Mouse (Mus musculus) thymus, adult 2 months (tissue): ENCODE data around the gene 4930455H04Rik. TPM values are rescaled to one million over a fixed set of nuclear protein-coding genes. Genes with fewer than 3 reads are reported as not detected.

Experiments
- DNase-seq: peaks from one replicate; pipeline ENCODE4 v3.0.0; 2021
- H3K27ac ChIP-seq: fragments of 200-500 bp; 2 replicates; pipeline ENCODE4 v1.5.1; 2012; ENCODE audit warnings: low read length, control low read depth; ENCODE audit not compliant: control insufficient read depth, insufficient read depth
- H3K27me3 ChIP-seq: fragments of 200-500 bp; 2 replicates; pipeline ENCODE4 v1.6.1; 2012; ENCODE audit warnings: mild to moderate bottlenecking, low read length, moderate library complexity, mixed read lengths; ENCODE audit not compliant: control insufficient read depth, insufficient read depth
- H3K36me3 ChIP-seq: fragments of 200-500 bp; 2 replicates; pipeline ENCODE4 v1.6.1; 2012; ENCODE audit warnings: mild to moderate bottlenecking, low read length, moderate library complexity; ENCODE audit not compliant: control insufficient read depth, insufficient read depth
- H3K4me1 ChIP-seq: fragments of 200-500 bp; replicated peaks from 2 replicates; pipeline ENCODE4 v1.6.1; 2012; ENCODE audit warnings: low read length; ENCODE audit not compliant: control insufficient read depth, insufficient read depth
- H3K4me3 ChIP-seq: fragments of 200-500 bp; 2 replicates; pipeline ENCODE4 v1.5.1; 2012; ENCODE audit warnings: mild to moderate bottlenecking, low read length, control low read depth, moderate library complexity; ENCODE audit not compliant: control insufficient read depth, insufficient read depth
- CTCF ChIP-seq: fragments of 200-500 bp; IDR thresholded peaks from 2 replicates; pipeline ENCODE4 v1.5.1; 2012; ENCODE audit warnings: mild to moderate bottlenecking, control low read depth, low read length, moderate library complexity, borderline replicate concordance; ENCODE audit not compliant: control insufficient read depth, poor library complexity, insufficient read depth; ENCODE audit errors: extremely low read depth
- POLR2A ChIP-seq: fragments of 200-500 bp; IDR thresholded peaks from 2 replicates; pipeline ENCODE4 v1.6.1; 2012; ENCODE audit warnings: mild to moderate bottlenecking, low read length, control low read depth, moderate library complexity; ENCODE audit not compliant: control insufficient read depth, poor library complexity, insufficient read depth; ENCODE audit errors: extremely low read depth
- WGBS: fragments of 180-500 bp; shearing (Covaris S2); methylation state at CpG from one replicate; pipeline ENCODE4 v1.1.7; 2018; 5-methylcytosine and 5-hydroxymethylcytosine counted together
- polyA plus RNA-seq: library from polyadenylated mRNA; depleted of rRNA; stranded (reverse); fragments of >200 nt; gene quantifications from 2 replicates; pipeline ENCODE4 v1.2.3, GENCODE M21; 2012

Gene 4930455H04Rik
- polyA plus RNA-seq, 1 experiment, result not detected

DNA sequence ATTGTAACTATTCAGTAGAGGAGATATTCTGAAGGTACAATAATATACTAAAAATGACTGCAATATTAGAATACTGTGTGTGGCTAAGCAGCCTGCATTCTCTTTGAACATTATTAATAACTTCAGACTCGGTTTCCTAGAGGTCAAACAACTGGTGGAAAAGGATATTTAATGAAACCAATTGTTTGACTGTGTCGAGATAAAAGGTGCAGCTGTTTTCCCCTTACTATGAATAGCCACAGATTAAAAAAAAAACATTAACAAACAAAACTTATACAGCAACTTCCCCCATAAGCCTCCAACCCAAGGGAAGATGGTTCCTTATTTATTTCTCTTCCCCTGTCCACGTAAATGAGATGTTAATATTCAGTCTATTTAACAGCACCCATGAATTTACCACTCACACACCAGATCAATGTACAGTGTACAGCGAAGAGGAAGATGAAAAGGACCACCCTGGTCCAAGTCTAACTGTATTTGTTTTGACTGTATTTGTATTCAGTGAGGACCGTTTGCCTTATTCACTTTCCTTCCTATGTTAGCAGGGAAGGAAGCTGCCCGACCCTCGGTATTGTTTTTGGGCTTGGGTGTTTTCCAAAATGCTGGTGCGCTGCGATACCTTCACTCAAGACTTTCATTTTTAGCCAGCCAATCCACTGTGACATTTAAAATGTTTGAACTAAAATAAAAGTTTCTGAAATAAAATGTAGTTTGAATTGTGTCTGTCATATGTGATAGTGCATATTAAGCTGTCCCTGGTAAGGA, 13.9 kb downstream of the 4930455H04Rik start:
- Histone ChIP-seq H3K27ac (no peak overlapping the region), H3K4me3 (no peak overlapping the region), H3K4me1 (no peaks in the 10 kb centered on the region), H3K27me3 (no peaks in the 10 kb centered on the region), H3K36me3 (no peaks in the 10 kb centered on the region)
- DNase-seq, result no peak
- WGBS, result 13% methylated on average over 9 of the region's 9 CpGs
- TF ChIP-seq POLR2A (no peak), CTCF (no peak)

- Histone ChIP-seq H3K27me3 (no peaks in the 10 kb centered on the region), H3K4me1 (no peaks in the 10 kb centered on the region), H3K36me3 (no peaks in the 10 kb centered on the region), H3K27ac (no peak overlapping the region), H3K4me3 (no peak overlapping the region)
- TF ChIP-seq CTCF (no peak), POLR2A (no peak)
- DNase-seq, result no peak
- 86% methylated on average over 1 of the region's 1 CpGs for WGBS
Measured at GRCm38 (mm10) chr3:116985042-116985455, 17.0 kb downstream of the 4930455H04Rik start.

DNA sequence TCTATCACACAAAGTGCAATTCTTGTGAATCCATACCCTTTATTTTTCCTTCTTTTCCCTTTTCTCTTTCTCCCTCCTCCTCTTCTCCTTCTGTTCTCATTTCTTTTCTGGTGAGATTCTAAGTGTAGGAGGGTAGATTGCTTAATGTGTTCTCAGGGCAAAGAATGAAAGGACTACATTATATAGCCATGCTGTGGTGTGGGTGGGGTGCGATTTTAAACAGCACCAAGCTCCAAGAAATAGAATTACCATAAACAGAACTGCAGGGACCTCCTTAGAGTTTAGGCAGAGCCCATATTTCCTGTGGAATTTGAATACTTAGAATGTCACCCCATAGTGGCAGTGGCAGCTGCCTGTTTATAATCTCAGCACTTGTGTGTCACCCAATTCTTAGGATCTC, 17.7 kb downstream of the 4930455H04Rik start:
- WGBS, result 77% methylated on average over 1 of the region's 1 CpGs
- Histone ChIP-seq H3K27me3 (no peaks in the 10 kb centered on the region), H3K4me1 (no peaks in the 10 kb centered on the region), H3K4me3 (no peak overlapping the region), H3K36me3 (no peaks in the 10 kb centered on the region), H3K27ac (no peak overlapping the region)
- DNase-seq, result no peak
- TF ChIP-seq POLR2A (no peak), CTCF (no peak)

GRCm38 (mm10) chr3:116986451-116986850, 18.4 kb downstream of the 4930455H04Rik start:
- no peaks in the 10 kb centered on the region for H3K4me1 ChIP-seq
- no peak for TF ChIP-seq CTCF
- 21% methylated on average over 2 of the region's 2 CpGs for WGBS
- H3K27me3 ChIP-seq, result no peaks in the 10 kb centered on the region
- H3K27ac ChIP-seq, result no peak overlapping the region
- no peak for DNase-seq
- no peak overlapping the region for H3K4me3 ChIP-seq
- H3K36me3 ChIP-seq, result no peaks in the 10 kb centered on the region

DNA sequence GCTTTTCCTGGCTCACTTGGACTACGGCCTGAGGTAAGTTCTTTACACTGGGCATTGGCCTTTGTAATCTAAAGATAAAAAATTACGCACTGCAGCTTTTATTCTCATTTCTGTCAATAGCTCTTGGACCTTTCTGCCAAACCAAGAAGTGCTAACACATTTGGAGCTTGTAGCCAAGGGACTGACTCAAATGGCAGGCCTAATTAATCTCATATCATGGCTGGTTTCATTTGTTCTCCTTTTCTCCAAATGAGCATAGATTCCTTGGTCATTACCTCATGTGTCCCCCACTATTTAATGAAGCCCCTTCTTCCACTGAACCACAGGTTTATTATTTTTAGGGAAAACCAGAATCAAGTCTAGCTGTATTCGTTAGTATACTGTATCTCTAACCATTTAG, 20.2 kb downstream of the 4930455H04Rik start:
- Histone ChIP-seq H3K36me3 (no peaks in the 10 kb centered on the region), H3K27ac (no peak overlapping the region), H3K4me1 (no peaks in the 10 kb centered on the region), H3K27me3 (no peaks in the 10 kb centered on the region), H3K4me3 (no peak overlapping the region)
- DNase-seq, result no peak
- TF ChIP-seq POLR2A, result no peak
- TF ChIP-seq CTCF, result no peak
- WGBS, result 92% methylated on average over 3 of the region's 3 CpGs

GRCm38 (mm10) chr3:116991180-116991579, 23.1 kb downstream of the 4930455H04Rik start:
- no peak for DNase-seq
- no peaks in the 10 kb centered on the region for H3K36me3 ChIP-seq
- no peaks in the 10 kb centered on the region for H3K4me1 ChIP-seq
- no peak overlapping the region for H3K27ac ChIP-seq
- H3K27me3 ChIP-seq, result no peaks in the 10 kb centered on the region
- H3K4me3 ChIP-seq, result no peak overlapping the region
- WGBS, result 96% methylated on average over 2 of the region's 2 CpGs
- TF ChIP-seq CTCF, result no peak
- TF ChIP-seq POLR2A, result no peak

DNA sequence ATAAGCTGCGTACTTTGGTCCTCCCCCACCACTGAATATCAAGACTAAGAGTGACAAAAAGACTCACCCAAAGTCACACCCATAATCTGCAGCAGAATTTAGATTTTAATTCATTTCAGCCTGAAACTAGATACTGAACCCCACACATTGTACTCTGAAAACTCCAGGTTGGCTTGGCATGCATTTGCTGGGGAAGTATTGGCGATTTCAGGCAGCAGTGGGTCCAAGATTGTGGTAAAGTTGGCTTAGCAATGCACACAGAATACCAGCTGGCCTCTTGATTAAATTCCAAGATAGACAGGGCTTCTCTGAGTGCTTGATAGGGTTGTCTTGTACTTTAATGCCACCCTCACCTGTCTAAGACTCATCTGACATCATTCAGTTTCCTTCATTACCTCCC, 24.9 kb downstream of the 4930455H04Rik start:
- Histone ChIP-seq H3K4me3 (no peak overlapping the region), H3K36me3 (no peaks in the 10 kb centered on the region), H3K4me1 (no peaks in the 10 kb centered on the region), H3K27ac (no peak overlapping the region), H3K27me3 (no peaks in the 10 kb centered on the region)
- no peak for DNase-seq
- WGBS, result 88% methylated on average over 2 of the region's 2 CpGs
- TF ChIP-seq POLR2A (no peak), CTCF (no peak)
